Mouse (Mus musculus) cerebellum, postnatal 14 days (tissue): ENCODE measurements around the gene 1700020N15Rik.
"Not testable (repeated sequence)": the region's sequence is repeated elsewhere in the genome, so short reads cannot be mapped to it uniquely, and the experiment has no call there.

Experiments used
- DNase-seq, 2 experiments: peaks; one replicate each; pipeline ENCODE4 v3.0.0; 2021; ENCODE audit warnings: mixed read lengths in 2 of 2

1700020N15Rik gene

DNA sequence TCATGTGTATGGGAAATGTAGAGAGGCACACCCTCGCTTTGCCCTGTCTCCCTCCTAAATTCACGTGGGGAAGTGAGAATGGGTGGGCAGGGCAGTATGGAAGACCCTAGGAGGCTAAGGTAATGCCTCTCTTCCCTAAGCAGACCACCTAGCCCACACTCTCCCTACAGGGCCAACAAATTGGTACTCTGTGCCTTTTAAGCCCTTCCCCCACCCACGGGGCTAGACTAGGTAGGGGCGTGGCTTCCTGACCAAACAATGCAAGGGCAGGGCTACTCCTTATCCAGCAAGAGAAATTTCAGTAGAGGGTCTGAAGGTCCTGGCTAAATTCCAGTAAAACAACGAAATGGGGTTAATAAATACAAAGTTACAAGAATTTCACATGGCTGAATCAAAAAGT, at the start of gene 1700020N15Rik:
TSS of gene 1700020N15Rik (plus strand) at position 301 of the 400 bp plus-strand sequence.
- DNase-seq, result not testable (repeated sequence)

DNA sequence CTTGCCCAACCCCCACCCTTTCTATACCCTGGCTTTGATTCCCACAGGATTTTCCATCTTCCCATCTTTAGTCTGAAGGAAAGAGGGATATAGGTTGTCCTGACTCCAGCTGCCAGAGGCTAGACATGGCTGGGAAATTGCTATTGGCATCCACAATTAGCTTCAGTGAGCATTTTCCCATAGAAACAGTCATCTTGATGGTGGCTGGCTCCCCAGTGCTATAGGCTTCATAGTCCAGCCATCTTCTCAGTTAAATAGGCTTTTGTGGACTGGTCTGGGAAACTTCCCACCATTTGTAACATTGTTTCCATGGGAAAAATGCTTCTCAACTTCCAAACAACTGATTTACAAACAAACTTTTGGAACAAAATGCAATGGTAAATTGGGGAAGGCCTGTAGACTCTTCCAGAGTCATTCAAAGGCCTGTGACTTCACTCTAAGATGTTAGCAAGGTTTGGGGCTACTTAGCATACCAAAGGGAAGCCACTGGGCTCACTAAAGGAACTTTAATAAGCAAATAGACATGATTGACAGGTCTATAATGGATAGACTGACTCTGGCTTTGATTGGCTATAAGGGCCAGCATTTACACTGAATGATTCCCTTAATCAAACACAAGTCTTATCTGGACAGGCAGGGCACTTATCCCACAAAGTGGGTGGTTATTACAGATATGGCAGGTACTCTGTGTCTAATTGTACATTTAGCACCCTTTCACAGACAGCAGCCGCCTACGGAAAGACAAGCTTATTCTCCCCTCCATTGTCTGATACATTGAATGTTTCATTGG, 31.9 kb downstream of the 1700020N15Rik start:
- DNase-seq, result no peak
